Mouse (Mus musculus): ENCODE measurements around the gene Ctsf.

The Ctsf gene

DNA sequence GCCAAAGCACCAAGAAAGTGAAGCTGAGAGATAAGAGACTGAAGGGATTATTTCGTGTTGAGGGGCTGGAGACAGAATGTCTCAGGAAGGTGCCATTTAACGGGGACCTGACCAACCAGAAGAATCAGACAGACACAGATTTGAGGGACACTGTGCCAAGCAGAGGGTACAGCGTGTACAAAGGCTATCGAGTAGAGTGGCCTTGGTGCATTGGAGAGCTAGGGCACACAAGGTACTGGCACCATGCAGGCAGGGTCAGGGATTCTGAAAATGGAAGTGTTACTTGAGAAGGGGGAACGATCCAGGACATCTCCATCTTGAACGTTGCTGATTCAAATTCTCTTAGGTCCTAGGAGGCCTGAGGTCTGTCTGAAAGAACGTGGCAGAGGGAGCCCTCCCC, 54.4 kb downstream of the Ctsf start:
- no peak for DNase-seq (ENCODE audit: extremely low spot score, low read depth, low spot score)
